Mouse (Mus musculus) thymus, adult 2 months (tissue): Measurements from ENCODE around the gene Fam198a. TPM values are rescaled to one million over a fixed set of nuclear protein-coding genes. Genes with fewer than 3 reads are reported as not detected.

Experiments used
- DNase-seq: peaks from one replicate; pipeline ENCODE4 v3.0.0; 2021
- H3K27ac ChIP-seq: fragments of 200-500 bp; 2 replicates; pipeline ENCODE4 v1.5.1; 2012; ENCODE audit warnings: low read length, control low read depth; ENCODE audit not compliant: control insufficient read depth, insufficient read depth
- H3K27me3 ChIP-seq: fragments of 200-500 bp; 2 replicates; pipeline ENCODE4 v1.6.1; 2012; ENCODE audit warnings: mild to moderate bottlenecking, low read length, moderate library complexity, mixed read lengths; ENCODE audit not compliant: control insufficient read depth, insufficient read depth
- H3K36me3 ChIP-seq: fragments of 200-500 bp; 2 replicates; pipeline ENCODE4 v1.6.1; 2012; ENCODE audit warnings: mild to moderate bottlenecking, low read length, moderate library complexity; ENCODE audit not compliant: control insufficient read depth, insufficient read depth
- H3K4me1 ChIP-seq: fragments of 200-500 bp; replicated peaks from 2 replicates; pipeline ENCODE4 v1.6.1; 2012; ENCODE audit warnings: low read length; ENCODE audit not compliant: control insufficient read depth, insufficient read depth
- H3K4me3 ChIP-seq: fragments of 200-500 bp; 2 replicates; pipeline ENCODE4 v1.5.1; 2012; ENCODE audit warnings: mild to moderate bottlenecking, low read length, control low read depth, moderate library complexity; ENCODE audit not compliant: control insufficient read depth, insufficient read depth
- CTCF ChIP-seq: fragments of 200-500 bp; IDR thresholded peaks from 2 replicates; pipeline ENCODE4 v1.5.1; 2012; ENCODE audit warnings: mild to moderate bottlenecking, control low read depth, low read length, moderate library complexity, borderline replicate concordance; ENCODE audit not compliant: control insufficient read depth, poor library complexity, insufficient read depth; ENCODE audit errors: extremely low read depth
- POLR2A ChIP-seq: fragments of 200-500 bp; IDR thresholded peaks from 2 replicates; pipeline ENCODE4 v1.6.1; 2012; ENCODE audit warnings: mild to moderate bottlenecking, low read length, control low read depth, moderate library complexity; ENCODE audit not compliant: control insufficient read depth, poor library complexity, insufficient read depth; ENCODE audit errors: extremely low read depth
- WGBS: fragments of 180-500 bp; shearing (Covaris S2); methylation state at CpG from one replicate; pipeline ENCODE4 v1.1.7; 2018; 5-methylcytosine and 5-hydroxymethylcytosine counted together
- polyA plus RNA-seq: library from polyadenylated mRNA; depleted of rRNA; stranded (reverse); fragments of >200 nt; gene quantifications from 2 replicates; pipeline ENCODE4 v1.2.3, GENCODE M21; 2012

Fam198a gene
- polyA plus RNA-seq, 1 experiment, result 0.69 TPM

DNA sequence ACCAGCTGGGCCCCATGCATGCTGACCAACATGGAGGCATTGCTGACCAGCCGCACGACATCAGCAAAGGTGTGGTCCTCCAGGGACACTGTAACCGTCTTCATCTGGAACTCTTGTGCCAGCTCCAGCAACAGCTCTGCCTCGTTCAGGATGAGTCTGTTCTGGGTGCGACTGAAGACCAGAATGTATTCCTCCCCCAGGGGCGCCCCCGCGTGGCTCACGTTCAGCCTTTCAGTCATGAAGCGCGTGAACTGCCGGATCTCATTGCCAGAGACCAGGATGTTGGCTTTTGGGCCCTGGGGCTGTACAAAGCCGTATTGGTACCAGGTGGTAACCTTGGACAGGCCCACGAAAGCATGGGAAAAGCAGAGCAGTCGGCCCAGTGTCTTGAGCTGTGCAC, 31.9 kb downstream of the Fam198a start:
- TF ChIP-seq POLR2A (no peak), CTCF (no peak)
- Histone ChIP-seq H3K36me3 (no peaks in the 10 kb centered on the region), H3K4me3 (no peak overlapping the region), H3K27ac (no peak overlapping the region), H3K27me3 (no peaks in the 10 kb centered on the region), H3K4me1 (0 out of 2 replicates have a peak, but pooled peaks cover 2% of the 10 kb centered on the region)
- no peak for DNase-seq
- 98% methylated on average over 15 of the region's 15 CpGs for WGBS

GRCm38 (mm10) chr9:121983504-121983903, 32.7 kb downstream of the Fam198a start:
- 65% methylated on average over 15 of the region's 15 CpGs for WGBS
- Histone ChIP-seq H3K27ac (no peak overlapping the region), H3K36me3 (no peaks in the 10 kb centered on the region), H3K4me1 (peaks cover 5% of the 10 kb centered on the region), H3K4me3 (no peak overlapping the region), H3K27me3 (no peaks in the 10 kb centered on the region)
- TF ChIP-seq POLR2A (no peak), CTCF (peak; percentile 91; the same call in 1 of the 2 replicates)
- peak; percentile 72 for DNase-seq

- WGBS, result 58% methylated on average over 15 of the region's 15 CpGs
- H3K36me3 ChIP-seq, result no peaks in the 10 kb centered on the region
Observed at GRCm38 (mm10) chr9:121984465-121985461, 34.0 kb downstream of the Fam198a start.

GRCm38 (mm10) chr9:121988910-121989309, 38.1 kb downstream of the Fam198a start:
- peaks cover 36% of the 10 kb centered on the region for H3K4me1 ChIP-seq
- no peak overlapping the region for H3K27ac ChIP-seq
- H3K36me3 ChIP-seq, result no peaks in the 10 kb centered on the region
- TF ChIP-seq CTCF, result no peak
- TF ChIP-seq POLR2A, result no peak
- no peak for DNase-seq
- no peaks in the 10 kb centered on the region for H3K27me3 ChIP-seq
- WGBS, result 71% methylated on average over 3 of the region's 3 CpGs
- H3K4me3 ChIP-seq, result no peak overlapping the region

More at GRCm38 (mm10) chr9:121984465-121985461, 34.0 kb downstream of the Fam198a start:
- Histone ChIP-seq H3K4me3 (no peak overlapping the region), H3K27ac (no peak overlapping the region), H3K27me3 (no peaks in the 10 kb centered on the region), H3K4me1 (peaks cover 6% of the 10 kb centered on the region)
- peak; percentile 80 for DNase-seq
- no peak for TF ChIP-seq POLR2A
- TF ChIP-seq CTCF, result peak; percentile 88

GRCm38 (mm10) chr9:121989536-121989935, 38.7 kb downstream of the Fam198a start:
- no peak overlapping the region for H3K27ac ChIP-seq
- no peak overlapping the region for H3K4me3 ChIP-seq
- no peaks in the 10 kb centered on the region for H3K27me3 ChIP-seq
- no peaks in the 10 kb centered on the region for H3K36me3 ChIP-seq
- DNase-seq, result no peak
- TF ChIP-seq CTCF (no peak), POLR2A (no peak)
- peaks cover 41% of the 10 kb centered on the region for H3K4me1 ChIP-seq
- WGBS, result 91% methylated on average over 5 of the region's 5 CpGs

GRCm38 (mm10) chr9:121991041-121991440, 40.3 kb downstream of the Fam198a start:
- 35% methylated on average over 5 of the region's 5 CpGs for WGBS
- H3K4me1 ChIP-seq, result peaks cover 53% of the 10 kb centered on the region
- DNase-seq, result peak; percentile 33
- no peaks in the 10 kb centered on the region for H3K27me3 ChIP-seq
- no peak overlapping the region for H3K27ac ChIP-seq
- no peaks in the 10 kb centered on the region for H3K36me3 ChIP-seq
- no peak for TF ChIP-seq POLR2A
- TF ChIP-seq CTCF, result no peak
- H3K4me3 ChIP-seq, result no peak overlapping the region
